Mouse (Mus musculus) cerebellum, adult 2 months (tissue): Measurements from ENCODE around the gene Map4k3.

Experiments used
- CTCF ChIP-seq: fragments of 200-500 bp; IDR thresholded peaks from 2 replicates; pipeline ENCODE4 v1.5.1; 2011; ENCODE audit warnings: low read depth, mild to moderate bottlenecking, control low read depth, low read length, moderate library complexity, borderline replicate concordance; ENCODE audit not compliant: insufficient read depth
- POLR2A ChIP-seq: fragments of 200-500 bp; IDR thresholded peaks from 2 replicates; pipeline ENCODE4 v1.6.1; 2011; ENCODE audit warnings: low read length, control low read depth, borderline replicate concordance; ENCODE audit not compliant: insufficient read depth

- TF ChIP-seq CTCF = no peak
- TF ChIP-seq POLR2A = no peak
Observed at GRCm38 (mm10) chr17:80557461-80557860, 170.8 kb downstream of the Map4k3 start.
